Mouse (Mus musculus) liver, embryonic 12.5 days (tissue): ENCODE results near the gene Wdhd1. TPM values are rescaled to one million over a fixed set of nuclear protein-coding genes. Genes with fewer than 3 reads are reported as not detected.

Source experiments
- ATAC-seq: fragments of 200-750 bp; cut with Nextera tagmentation; 2 replicates; pipeline ENCODE4 v1.8.0; 2017; ENCODE audit warnings: moderate number of reproducible peaks, mild to moderate bottlenecking, moderate library complexity
- H3K27ac ChIP-seq: fragments of 300-500 bp; sonication (generic); 2 replicates; pipeline ENCODE4 v1.5.1; 2016; ENCODE audit warnings: mild to moderate bottlenecking
- H3K27me3 ChIP-seq: fragments of 300-500 bp; sonication (generic); replicated peaks from 2 replicates; pipeline ENCODE4 v1.6.1; 2016; ENCODE audit warnings: mild to moderate bottlenecking, moderate library complexity
- H3K36me3 ChIP-seq: fragments of 300-500 bp; sonication (generic); 2 replicates; pipeline ENCODE4 v1.6.1; 2016; ENCODE audit warnings: mild to moderate bottlenecking, moderate library complexity
- H3K4me1 ChIP-seq: fragments of 300-500 bp; sonication (generic); 2 replicates; pipeline ENCODE4 v1.6.1; 2016
- H3K4me2 ChIP-seq: fragments of 300-500 bp; sonication (generic); 2 replicates; pipeline ENCODE4 v1.6.1; 2016; ENCODE audit warnings: mild to moderate bottlenecking, moderate library complexity
- H3K4me3 ChIP-seq: fragments of 300-500 bp; sonication (generic); 2 replicates; pipeline ENCODE4 v1.5.1; 2016; ENCODE audit warnings: mild to moderate bottlenecking, moderate library complexity
- H3K9ac ChIP-seq: fragments of 300-500 bp; sonication (generic); 2 replicates; pipeline ENCODE4 v1.6.1; 2016; ENCODE audit warnings: mild to moderate bottlenecking, moderate library complexity
- H3K9me3 ChIP-seq: fragments of 300-500 bp; sonication (generic); replicated peaks from 2 replicates; pipeline ENCODE4 v1.6.1; 2016; ENCODE audit warnings: mild to moderate bottlenecking, moderate library complexity
- WGBS: fragments of 180-500 bp; shearing (Covaris S2); methylation state at CpG from one replicate; pipeline ENCODE4 v1.1.7; 2016; ENCODE audit not compliant: insufficient replicate concordance; 5-methylcytosine and 5-hydroxymethylcytosine counted together
- polyA plus RNA-seq: library from polyadenylated mRNA; unstranded; fragments of >200 nt; fragmentation: Nextera tagmentation; extraction: Ambion mirVana; gene quantifications from 2 replicates; pipeline ENCODE4 v1.2.1, GENCODE M21; 2016

The Wdhd1 gene
- polyA plus RNA-seq, 1 experiment from 2014 or later = 58.1 TPM

DNA sequence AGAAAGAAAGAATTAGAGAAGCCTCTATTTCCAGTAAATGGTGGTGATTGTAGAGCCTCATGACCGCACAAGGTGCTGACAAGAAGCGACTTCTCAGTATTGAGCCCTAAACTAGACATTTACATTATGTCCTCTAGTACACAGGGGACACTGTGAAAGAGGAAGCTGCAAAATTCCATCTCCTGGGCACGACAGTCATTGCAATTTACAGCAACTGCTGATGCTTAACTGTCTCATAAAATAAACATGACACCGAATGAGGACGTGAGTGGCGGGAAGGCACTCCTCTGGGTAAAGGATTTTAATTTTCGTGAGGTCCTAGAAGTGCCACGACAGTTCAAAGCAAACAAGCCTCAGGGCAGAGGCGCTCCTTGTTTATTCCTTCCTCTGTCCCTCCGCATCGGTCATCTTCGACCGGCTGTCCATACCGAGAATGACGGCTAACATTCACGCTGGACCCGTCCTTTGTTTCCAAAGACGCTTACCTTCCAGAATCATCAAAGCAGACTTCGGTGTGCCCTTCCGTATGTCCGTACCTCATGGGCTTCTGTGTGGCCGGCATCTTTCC is 537 bp downstream of the Wdhd1 start:
- under 1% methylated on average over 22 of the region's 22 CpGs for WGBS
- H3K27me3 ChIP-seq = no peaks in the 10 kb centered on the region
- H3K4me1 ChIP-seq = peaks cover 30% of the 10 kb centered on the region
- H3K9ac ChIP-seq = peak overlapping the region; percentile 93
- ATAC-seq = peak; percentile 8
- H3K27ac ChIP-seq = peak overlapping the region; percentile 99
- peaks cover 48% of the 10 kb centered on the region for H3K36me3 ChIP-seq
- H3K9me3 ChIP-seq = no peaks in the 10 kb centered on the region
- H3K4me2 ChIP-seq = peak overlapping the region; percentile 65
- peak overlapping the region; percentile 88 for H3K4me3 ChIP-seq

DNA sequence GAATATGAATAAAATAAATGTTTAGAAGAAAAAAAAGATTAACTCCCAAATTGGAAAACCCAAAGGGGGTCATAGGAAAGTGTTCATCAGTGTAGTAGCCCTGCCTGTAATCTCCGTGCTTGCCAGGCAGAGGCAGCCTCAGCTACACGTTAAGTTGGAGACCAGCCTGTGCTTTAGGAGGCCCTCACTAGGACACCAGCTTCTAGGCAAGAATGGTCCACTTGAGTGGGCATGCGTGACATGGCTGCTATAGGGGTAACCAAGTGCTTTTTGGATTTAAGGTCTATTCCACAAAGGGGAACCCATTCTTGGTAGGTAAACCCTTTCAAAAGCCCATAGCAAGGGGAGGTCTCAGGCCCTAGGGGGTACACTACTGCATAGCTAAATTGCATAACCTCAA is 1.2 kb downstream of the Wdhd1 start:
- Histone ChIP-seq H3K4me3 (peak overlapping the region; percentile 88), H3K9ac (peak overlapping the region; percentile 93), H3K27me3 (no peaks in the 10 kb centered on the region), H3K27ac (peak overlapping the region; percentile 99; the same call in 1 of the 2 replicates), H3K36me3 (peaks cover 52% of the 10 kb centered on the region), H3K4me1 (peaks cover 30% of the 10 kb centered on the region), H3K9me3 (no peaks in the 10 kb centered on the region), H3K4me2 (peak overlapping the region; percentile 65)
- 13% methylated on average over 3 of the region's 3 CpGs for WGBS
- ATAC-seq = peak; percentile 49; the same call in 1 of the 2 replicates

DNA sequence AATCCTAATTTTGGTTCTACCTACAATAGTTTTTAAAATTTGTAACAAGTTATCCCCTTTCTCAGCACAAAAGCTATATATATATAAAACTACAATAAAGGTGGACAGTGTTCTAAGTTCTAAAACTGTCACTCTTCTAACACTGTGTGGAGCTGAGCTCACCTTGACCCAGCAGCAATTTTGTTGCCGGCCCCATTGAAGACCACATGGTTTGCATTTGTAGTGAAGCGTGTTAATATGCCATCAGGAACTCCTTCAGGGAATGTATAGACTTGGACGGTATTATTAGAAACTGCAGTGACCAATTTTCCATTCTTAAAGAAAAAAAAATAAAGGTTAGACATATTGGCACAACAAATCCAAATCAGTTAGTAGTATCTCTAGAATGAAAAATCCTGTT is 2.9 kb downstream of the Wdhd1 start:
- Histone ChIP-seq H3K9ac (no peak overlapping the region), H3K36me3 (peaks cover 59% of the 10 kb centered on the region), H3K9me3 (no peaks in the 10 kb centered on the region), H3K4me1 (peaks cover 26% of the 10 kb centered on the region), H3K27ac (no peak overlapping the region), H3K4me2 (no peak overlapping the region; the same call in 1 of the 2 replicates), H3K4me3 (no peak overlapping the region), H3K27me3 (no peaks in the 10 kb centered on the region)
- no peak for ATAC-seq
- WGBS = 91% methylated on average over 3 of the region's 3 CpGs

DNA sequence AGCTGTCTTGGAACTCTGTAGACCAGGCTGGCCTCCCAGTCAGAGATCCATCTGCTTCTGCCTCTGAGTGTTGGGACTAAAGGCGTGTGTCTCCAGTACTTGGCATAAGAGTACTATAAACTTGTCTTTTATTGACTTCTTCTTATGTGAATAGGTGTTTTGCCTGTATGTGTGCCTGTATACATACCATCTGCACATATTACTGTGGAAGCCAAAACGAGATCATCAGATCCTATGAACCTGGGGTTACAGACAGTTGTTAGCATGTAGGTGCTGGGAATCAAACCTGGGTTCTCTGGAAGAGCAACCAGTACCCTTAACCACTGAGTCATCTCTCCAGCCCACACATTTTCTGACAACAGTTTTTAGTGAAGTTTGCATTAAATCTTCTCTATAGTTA is 7.0 kb downstream of the Wdhd1 start:
- no peak overlapping the region for H3K27ac ChIP-seq
- H3K4me3 ChIP-seq = no peak overlapping the region
- WGBS = 89% methylated on average over 2 of the region's 2 CpGs
- H3K36me3 ChIP-seq = peaks cover 94% of the 10 kb centered on the region
- H3K9ac ChIP-seq = no peak overlapping the region
- H3K9me3 ChIP-seq = no peaks in the 10 kb centered on the region
- peaks cover 12% of the 10 kb centered on the region for H3K4me1 ChIP-seq
- ATAC-seq = no peak
- H3K4me2 ChIP-seq = no peak overlapping the region
- H3K27me3 ChIP-seq = no peaks in the 10 kb centered on the region

DNA sequence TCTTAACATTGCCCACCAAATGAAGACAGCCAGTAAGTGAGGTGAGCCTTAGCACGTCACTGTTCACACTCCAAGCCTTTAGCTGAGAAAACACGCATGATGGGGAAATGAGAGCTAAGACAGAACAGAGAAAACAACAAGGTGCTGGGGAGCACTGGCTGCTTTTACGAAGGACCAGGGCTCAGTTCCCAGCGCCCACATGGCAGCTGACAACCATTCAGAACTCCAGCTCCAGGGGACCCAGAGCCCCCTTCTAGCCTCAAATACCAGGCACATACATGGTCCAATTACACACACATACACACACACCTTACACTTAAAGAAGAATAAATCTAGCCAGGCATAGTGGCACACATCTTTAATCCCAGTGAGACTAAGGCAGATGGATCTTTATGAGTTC is 7.6 kb downstream of the Wdhd1 start:
- H3K36me3 ChIP-seq = peaks cover 94% of the 10 kb centered on the region
- WGBS = 93% methylated on average over 4 of the region's 4 CpGs

DNA sequence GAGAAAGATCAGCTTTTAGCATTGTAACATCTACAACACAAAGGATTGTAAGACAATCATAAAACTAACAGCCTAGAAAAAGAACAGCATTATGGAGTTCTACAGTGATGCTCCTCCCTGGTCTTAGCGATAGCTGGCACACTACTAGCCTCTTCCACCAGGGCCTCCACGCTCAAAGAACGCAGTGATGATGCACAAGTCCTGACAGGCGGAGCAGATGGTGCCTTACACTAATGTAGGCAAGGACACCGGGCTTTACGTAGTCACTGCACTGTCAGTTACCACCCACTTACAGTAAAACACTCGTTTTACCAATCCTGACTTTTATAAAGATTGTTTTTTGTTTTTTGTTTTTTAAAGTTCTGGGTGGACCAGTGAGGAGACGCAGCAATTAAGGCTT is 10.8 kb downstream of the Wdhd1 start:
- no peak overlapping the region for H3K9ac ChIP-seq
- 90% methylated on average over 8 of the region's 8 CpGs for WGBS
- H3K4me2 ChIP-seq = no peak overlapping the region
- H3K4me1 ChIP-seq = no peaks in the 10 kb centered on the region
- no peaks in the 10 kb centered on the region for H3K9me3 ChIP-seq
- no peak overlapping the region for H3K27ac ChIP-seq
- H3K36me3 ChIP-seq = peaks cover 91% of the 10 kb centered on the region
- H3K27me3 ChIP-seq = no peaks in the 10 kb centered on the region
- ATAC-seq = no peak
- no peak overlapping the region for H3K4me3 ChIP-seq

More for the DNA sequence above, 7.6 kb downstream of the Wdhd1 start:
- no peaks in the 10 kb centered on the region for H3K27me3 ChIP-seq
- H3K9me3 ChIP-seq = no peaks in the 10 kb centered on the region
- H3K4me3 ChIP-seq = no peak overlapping the region
- no peak for ATAC-seq
- peaks cover 6% of the 10 kb centered on the region; the same call in 1 of the 2 replicates for H3K4me1 ChIP-seq
- H3K4me2 ChIP-seq = no peak overlapping the region
- H3K9ac ChIP-seq = no peak overlapping the region
- H3K27ac ChIP-seq = no peak overlapping the region

DNA sequence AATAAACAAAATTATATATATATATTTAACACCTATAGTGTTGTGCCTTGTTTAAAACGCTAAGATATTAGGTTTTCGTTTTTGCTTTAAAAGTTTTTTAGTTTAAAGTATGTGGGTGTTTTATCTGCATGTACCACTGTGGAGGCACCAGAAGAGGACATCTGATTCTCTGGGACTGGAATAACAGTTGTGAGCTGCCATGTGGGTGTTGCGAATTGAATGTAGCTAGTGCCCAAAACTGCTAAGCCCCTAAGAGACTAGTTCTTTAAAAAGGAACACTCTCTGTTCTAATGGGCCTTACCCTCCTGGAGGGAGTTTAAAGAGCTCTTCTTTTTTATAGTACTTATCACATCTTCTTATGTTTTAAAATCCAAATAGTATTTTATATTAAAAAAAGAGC is 11.8 kb downstream of the Wdhd1 start:
- no peaks in the 10 kb centered on the region for H3K4me1 ChIP-seq
- peaks cover 91% of the 10 kb centered on the region for H3K36me3 ChIP-seq
- no peak overlapping the region for H3K4me3 ChIP-seq
- no peaks in the 10 kb centered on the region for H3K27me3 ChIP-seq
- ATAC-seq = no peak
- no peaks in the 10 kb centered on the region for H3K9me3 ChIP-seq
- WGBS = 92% methylated on average over 3 of the region's 3 CpGs
- H3K4me2 ChIP-seq = no peak overlapping the region
- H3K27ac ChIP-seq = no peak overlapping the region
- H3K9ac ChIP-seq = no peak overlapping the region

DNA sequence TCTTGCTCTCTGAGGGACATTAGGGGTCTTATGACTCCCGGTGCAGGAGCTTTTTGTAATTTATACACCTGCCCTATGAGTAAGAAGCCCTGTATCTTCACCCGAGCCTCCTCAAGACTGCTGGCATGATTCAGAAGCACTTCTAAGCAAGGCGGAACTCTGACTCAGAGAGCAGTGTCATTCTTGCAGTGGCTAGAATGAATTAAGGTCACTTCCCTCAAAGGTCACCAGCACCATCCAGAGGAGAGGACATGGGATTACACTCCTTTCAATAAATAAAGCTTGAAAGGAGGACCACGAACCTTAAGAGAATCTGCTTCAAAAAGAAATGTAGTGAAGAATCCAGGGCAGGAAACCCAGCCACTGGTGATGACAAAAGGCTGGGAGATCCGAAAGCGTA is 26.8 kb downstream of the Wdhd1 start:
- Histone ChIP-seq H3K27me3 (no peaks in the 10 kb centered on the region), H3K27ac (no peak overlapping the region), H3K4me2 (no peak overlapping the region), H3K36me3 (peaks cover 94% of the 10 kb centered on the region), H3K4me1 (no peaks in the 10 kb centered on the region), H3K4me3 (no peak overlapping the region), H3K9ac (no peak overlapping the region), H3K9me3 (no peaks in the 10 kb centered on the region)
- no peak for ATAC-seq
- WGBS = 89% methylated on average over 6 of the region's 6 CpGs

DNA sequence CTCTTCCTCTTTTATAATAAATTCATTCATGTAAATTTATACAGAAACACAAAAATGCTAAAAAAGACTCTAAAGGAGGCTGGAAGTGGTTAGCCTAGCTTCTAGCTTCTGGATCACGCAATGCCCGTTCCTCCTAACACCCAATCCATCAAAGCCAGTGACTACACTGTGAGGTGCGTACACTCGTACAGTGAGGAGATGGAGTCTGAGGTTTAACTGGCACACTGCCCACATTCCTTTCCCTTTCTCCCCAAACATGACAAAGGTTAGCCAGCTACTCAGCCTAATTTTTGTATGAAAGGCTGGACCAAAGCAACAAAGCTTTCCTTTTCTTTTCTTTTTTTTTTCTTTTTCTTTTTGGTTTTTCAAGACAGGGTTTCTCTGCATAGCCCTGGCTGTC is 33.9 kb downstream of the Wdhd1 start:
- Histone ChIP-seq H3K4me2 (no peak overlapping the region), H3K27ac (peak overlapping the region; percentile 78), H3K27me3 (no peaks in the 10 kb centered on the region), H3K9me3 (no peaks in the 10 kb centered on the region), H3K4me1 (peaks cover 35% of the 10 kb centered on the region), H3K4me3 (no peak overlapping the region), H3K9ac (no peak overlapping the region), H3K36me3 (peaks cover 75% of the 10 kb centered on the region)
- ATAC-seq = no peak
- 85% methylated on average over 4 of the region's 4 CpGs for WGBS

DNA sequence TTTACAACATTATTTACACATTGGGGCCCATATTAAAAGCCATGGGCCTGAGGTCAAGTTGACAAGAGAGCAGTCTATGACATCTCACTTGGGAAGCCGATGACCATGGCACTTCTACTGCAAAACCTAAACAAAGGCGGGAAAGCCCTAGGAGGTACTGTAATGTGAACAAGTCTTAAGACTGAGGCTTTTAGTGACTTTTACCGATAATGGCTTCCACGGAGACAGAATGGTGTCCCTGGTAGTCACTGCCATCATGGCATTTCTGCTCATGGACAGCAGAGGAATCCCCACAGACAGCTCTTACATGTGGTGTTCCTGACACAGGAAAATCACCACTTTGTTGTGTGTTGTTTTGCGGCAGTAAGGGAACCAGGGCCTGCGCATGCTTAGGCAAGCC is 35.6 kb downstream of the Wdhd1 start:
- no peaks in the 10 kb centered on the region for H3K27me3 ChIP-seq
- H3K4me3 ChIP-seq = no peak overlapping the region
- H3K4me1 ChIP-seq = peaks cover 35% of the 10 kb centered on the region
- WGBS = 73% methylated on average over 6 of the region's 6 CpGs
- H3K36me3 ChIP-seq = peaks cover 58% of the 10 kb centered on the region
- peak overlapping the region; percentile 92 for H3K27ac ChIP-seq
- H3K9me3 ChIP-seq = peaks cover 4% of the 10 kb centered on the region; the same call in 1 of the 2 replicates
- H3K9ac ChIP-seq = peak overlapping the region; percentile 42; the same call in 1 of the 2 replicates
- peak overlapping the region; percentile 54 for H3K4me2 ChIP-seq
- peak; percentile 31 for ATAC-seq

DNA sequence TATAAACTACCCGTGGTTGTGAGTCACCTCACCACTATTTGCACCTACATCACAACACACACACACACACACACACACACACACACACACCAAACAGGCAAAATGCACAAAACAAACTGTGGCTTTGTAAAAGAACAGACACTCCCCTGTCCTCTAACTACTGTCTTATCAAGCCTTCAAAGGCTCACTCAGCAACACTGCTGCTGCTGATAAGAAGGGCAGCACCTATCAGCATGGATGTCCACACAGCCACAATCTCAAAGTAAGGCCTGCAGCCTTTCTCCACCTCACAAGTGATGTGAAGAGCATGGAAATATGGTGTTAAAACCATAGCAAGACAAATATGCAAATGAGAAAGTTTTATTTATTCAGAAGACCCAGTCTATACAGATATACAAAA is 36.1 kb downstream of the Wdhd1 start:
- peak overlapping the region; percentile 54 for H3K4me2 ChIP-seq
- ATAC-seq = peak; percentile 100

DNA sequence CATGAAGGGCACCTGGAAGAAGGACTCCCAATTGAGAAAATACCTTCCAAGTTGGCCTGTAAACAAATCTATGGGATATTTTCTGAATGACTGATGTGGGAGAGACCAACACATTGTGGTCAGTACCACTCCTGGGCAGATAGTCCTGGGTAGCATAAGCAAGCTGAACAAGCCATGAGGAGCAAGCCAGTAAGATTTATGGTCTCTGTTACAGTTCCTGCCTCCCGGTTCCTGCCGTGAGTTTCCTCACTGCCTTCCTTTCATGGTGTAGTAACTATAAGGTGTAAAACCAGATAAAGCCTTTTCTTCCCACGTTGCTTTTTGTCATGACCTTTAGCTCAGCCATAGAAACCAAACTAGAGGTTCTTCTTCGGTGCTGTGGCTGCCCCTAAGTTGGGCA is 39.4 kb downstream of the Wdhd1 start:
- H3K27ac ChIP-seq = no peak overlapping the region
- no peak overlapping the region for H3K4me2 ChIP-seq
- H3K4me1 ChIP-seq = peaks cover 54% of the 10 kb centered on the region
- H3K4me3 ChIP-seq = no peak overlapping the region
- no peaks in the 10 kb centered on the region for H3K27me3 ChIP-seq
- peaks cover 21% of the 10 kb centered on the region for H3K36me3 ChIP-seq
- H3K9me3 ChIP-seq = peaks cover 16% of the 10 kb centered on the region
- ATAC-seq = no peak
- 80% methylated on average over 4 of the region's 4 CpGs for WGBS
- H3K9ac ChIP-seq = no peak overlapping the region

More for the DNA sequence above, 36.1 kb downstream of the Wdhd1 start:
- Histone ChIP-seq H3K36me3 (peaks cover 54% of the 10 kb centered on the region), H3K4me1 (peaks cover 35% of the 10 kb centered on the region), H3K27ac (peak overlapping the region; percentile 92), H3K9ac (no peak overlapping the region), H3K9me3 (peaks cover 9% of the 10 kb centered on the region), H3K27me3 (no peaks in the 10 kb centered on the region), H3K4me3 (0 out of 2 replicates have a peak overlapping the region, but pooled peaks have one; percentile 0)
- 27% methylated on average over 1 of the region's 1 CpGs for WGBS

DNA sequence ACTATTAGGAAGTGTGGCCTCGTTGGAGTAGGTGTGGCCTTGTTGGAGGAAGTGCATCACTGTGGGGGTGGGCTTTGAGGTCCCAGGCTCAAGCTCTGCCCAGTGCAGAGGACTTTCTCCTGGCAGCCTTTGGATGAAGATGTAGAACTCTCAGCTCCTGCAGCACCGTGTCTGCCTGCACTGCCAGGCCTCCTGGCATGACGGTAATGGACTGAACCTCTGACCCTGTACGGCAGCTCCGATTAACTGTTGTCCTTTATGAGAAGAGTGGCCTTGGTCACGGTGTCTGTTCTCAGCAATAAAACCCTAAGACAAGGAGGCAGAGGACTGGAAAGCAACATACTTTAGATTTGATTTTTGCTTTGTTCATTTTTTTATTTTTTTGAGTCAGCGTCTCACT is 40.2 kb downstream of the Wdhd1 start:
- Histone ChIP-seq H3K4me1 (peaks cover 48% of the 10 kb centered on the region), H3K9me3 (peaks cover 16% of the 10 kb centered on the region), H3K36me3 (peaks cover 14% of the 10 kb centered on the region), H3K27ac (no peak overlapping the region), H3K9ac (no peak overlapping the region), H3K4me3 (no peak overlapping the region), H3K4me2 (no peak overlapping the region), H3K27me3 (peaks cover 2% of the 10 kb centered on the region; the same call in 1 of the 2 replicates)
- 83% methylated on average over 7 of the region's 7 CpGs for WGBS
- no peak for ATAC-seq
